Mouse (Mus musculus): Measurements from ENCODE around the gene Gm20820. TPM values are rescaled to one million over a fixed set of nuclear protein-coding genes. Genes with fewer than 3 reads are reported as not detected.

Gm20820 gene
- not detected for total RNA-seq (2023)

GRCm38 (mm10) chrY:86061472-86061871, at the start of gene Gm20820:
Gm20820 (plus strand) TSS chrY:86061772.

